Mouse (Mus musculus): ENCODE measurements at regions not wholly inside any gene's neighbourhood (a gene's known extent, or its start where the extent isn't known, plus 50 kb on each side); places are given as distances from the start of the nearest gene placed in this dataset.

- no peak for DNase-seq
Measured at GRCm38 (mm10) chr4:127750781-127751180, 220.0 kb downstream of the CK137956 start.

- no peak for DNase-seq
Measured at GRCm38 (mm10) chr4:127747876-127748275, 222.9 kb downstream of the CK137956 start.

- no peak for DNase-seq
Measured at GRCm38 (mm10) chr4:127736781-127737180, 234.0 kb downstream of the CK137956 start.

GRCm38 (mm10) chr4:127736151-127736550 is 234.6 kb downstream of the CK137956 start:
- no peak for DNase-seq

- DNase-seq = no peak
Measured at GRCm38 (mm10) chr4:127734641-127735040, 236.1 kb downstream of the CK137956 start.

- no peak for DNase-seq
Measured at GRCm38 (mm10) chr4:127718661-127719060, 252.1 kb downstream of the CK137956 start.

GRCm38 (mm10) chr4:127712274-127712673 is 258.5 kb downstream of the CK137956 start:
- DNase-seq = no peak

- DNase-seq = no peak
Measured at GRCm38 (mm10) chr4:127710816-127711215, 259.9 kb downstream of the CK137956 start.

- DNase-seq = no peak
Measured at GRCm38 (mm10) chr4:127709746-127710145, 261.0 kb downstream of the CK137956 start.

GRCm38 (mm10) chr4:127708186-127708585 is 262.6 kb downstream of the CK137956 start:
- DNase-seq = peak in 1 of 2 experiments; percentile 3

GRCm38 (mm10) chr4:127707126-127707525 is 263.6 kb downstream of the CK137956 start:
- no peak for DNase-seq

- DNase-seq = no peak
Measured at GRCm38 (mm10) chr4:127701651-127702050, 269.1 kb downstream of the CK137956 start.

- DNase-seq = no peak
Measured at GRCm38 (mm10) chr4:127689986-127690385, 280.8 kb downstream of the CK137956 start.

GRCm38 (mm10) chr4:127685021-127685420 is 285.7 kb downstream of the CK137956 start:
- DNase-seq = no peak

- DNase-seq = no peak
Measured at GRCm38 (mm10) chr4:127679391-127679790, 291.4 kb downstream of the CK137956 start.

- DNase-seq = peak in 1 of 2 experiments; percentile 7
Measured at GRCm38 (mm10) chr4:127678437-127678836, 292.3 kb downstream of the CK137956 start.

- peak in 1 of 2 experiments; percentile 13 for DNase-seq
Measured at GRCm38 (mm10) chr4:127675745-127676315, 294.9 kb downstream of the CK137956 start.

GRCm38 (mm10) chr4:127659950-127660349 is 302.0 kb upstream of the Gjb5 start:
- DNase-seq = no peak

GRCm38 (mm10) chr4:127651601-127652000 is 293.6 kb upstream of the Gjb5 start:
- no peak for DNase-seq

- DNase-seq = no peak
Measured at GRCm38 (mm10) chr4:127648011-127648410, 290.0 kb upstream of the Gjb5 start.

GRCm38 (mm10) chr4:127647189-127647588 is 289.2 kb upstream of the Gjb5 start:
- peak; percentile 13 to 30 for DNase-seq

GRCm38 (mm10) chr4:127640251-127641085 is 282.5 kb upstream of the Gjb5 start:
- DNase-seq = peak in 1 of 2 experiments; percentile 22

GRCm38 (mm10) chr4:127639765-127640164 is 281.8 kb upstream of the Gjb5 start:
- no peak for DNase-seq

- DNase-seq = no peak
Measured at GRCm38 (mm10) chr4:127636934-127637333, 279.0 kb upstream of the Gjb5 start.
